Mouse (Mus musculus) lung, postnatal 0 days (tissue): Measurements from ENCODE around the gene Gm20388.

Source experiments
- CTCF ChIP-seq: IDR thresholded peaks from 2 replicates; pipeline ENCODE4 v1.5.1; 2016; ENCODE audit warnings: antibody characterized with exemption, mild to moderate bottlenecking
- EP300 ChIP-seq: IDR thresholded peaks from 2 replicates; pipeline ENCODE4 v1.6.1; 2016; ENCODE audit warnings: antibody characterized with exemption, mild to moderate bottlenecking, control low read depth

GRCm38 (mm10) chr8:122160165-122160564 is 2249.5 kb downstream of the Gm20388 start:
- no peak for TF ChIP-seq EP300
- TF ChIP-seq CTCF = no peak
